Mouse (Mus musculus): ENCODE measurements around the gene Mef2b. TPM values are rescaled to one million over a fixed set of nuclear protein-coding genes. Genes with fewer than 3 reads are reported as not detected.

The Mef2b gene
- total RNA-seq, 2 experiments from 2014 or later: 0.59 TPM; not detected in 1

DNA sequence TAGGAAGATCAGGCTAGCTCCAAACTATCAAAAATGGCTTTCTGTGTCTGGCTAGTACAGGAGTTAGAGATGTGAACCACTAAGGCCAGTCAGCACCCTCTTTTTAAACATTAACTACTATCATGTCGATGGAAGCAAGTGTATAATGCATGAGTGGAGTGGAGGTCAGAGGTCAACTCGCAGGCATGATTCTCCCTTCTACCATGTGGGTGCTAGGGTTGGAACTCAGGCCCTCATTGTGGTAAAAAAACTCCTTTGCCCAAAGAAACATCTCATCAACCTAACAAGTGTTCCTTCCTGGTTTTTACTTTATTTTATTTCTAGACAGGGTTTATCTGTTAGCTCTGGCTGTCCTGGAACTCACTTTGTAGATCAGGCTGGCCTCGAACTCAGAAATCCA, 31.2 kb downstream of the Mef2b start:
- intact Hi-C loops (cut with DNase I): no loop called here
- DNase-seq (ENCODE audit: extremely low spot score in 1 of 2, low spot score in 2 of 2): no peak

DNA sequence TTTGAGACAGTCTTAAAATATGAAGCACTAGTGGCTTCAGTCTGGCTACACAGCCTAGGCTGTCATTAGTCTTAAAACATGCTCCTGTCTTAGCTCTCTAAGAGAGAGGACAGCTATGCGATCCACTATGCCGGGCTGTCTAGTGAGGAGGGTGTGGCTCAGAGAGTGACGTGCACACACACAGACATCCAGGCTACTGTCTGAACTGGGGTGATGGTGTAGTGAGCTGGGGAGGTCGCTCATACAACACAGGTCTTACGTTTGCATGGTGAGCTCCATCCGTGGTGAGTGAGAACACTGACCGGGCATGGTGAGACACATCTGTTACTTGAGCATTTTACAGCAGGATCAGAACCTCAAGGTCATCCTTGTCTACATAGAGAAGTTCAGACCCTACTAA, 31.7 kb downstream of the Mef2b start:
- intact Hi-C loops (cut with DNase I): no loop called here
- DNase-seq (ENCODE audit: extremely low spot score in 1 of 2, low spot score in 2 of 2): no peak

DNA sequence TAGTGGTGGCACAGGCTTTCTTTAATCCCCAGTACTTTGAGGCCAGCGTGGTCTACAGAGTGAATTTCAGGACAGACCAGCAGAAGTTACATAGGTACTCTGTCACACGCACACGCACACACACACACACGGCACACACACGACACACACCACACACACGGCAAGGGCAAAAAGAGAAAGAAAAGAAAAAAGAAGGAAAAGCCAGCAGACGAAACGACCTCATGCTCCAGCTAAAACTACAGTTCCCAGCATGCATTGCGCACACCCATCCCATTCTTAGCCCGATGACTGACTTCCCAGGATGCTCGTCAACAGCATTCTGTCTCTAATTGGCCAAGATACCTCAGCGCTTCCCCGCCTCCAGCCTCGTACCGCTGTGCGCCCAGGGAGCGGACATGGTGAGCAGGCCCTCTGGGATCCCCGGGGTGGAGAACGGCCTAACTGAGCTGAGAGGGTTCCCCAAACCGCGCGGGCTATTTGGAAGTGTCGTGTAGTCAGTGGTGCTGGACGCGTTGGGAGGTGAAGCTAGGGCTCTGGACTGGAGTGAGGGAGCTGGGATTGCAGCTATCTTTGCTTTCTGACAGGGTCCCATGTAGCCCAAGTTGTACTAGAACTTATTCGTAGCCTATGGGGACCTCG, 32.7 kb downstream of the Mef2b start, which contains the start of gene Tmem161a:
TSS of gene Tmem161a (plus strand) at position 314 of the 639 bp plus-strand sequence.
- intact Hi-C loops (cut with DNase I): no loop called here

DNA sequence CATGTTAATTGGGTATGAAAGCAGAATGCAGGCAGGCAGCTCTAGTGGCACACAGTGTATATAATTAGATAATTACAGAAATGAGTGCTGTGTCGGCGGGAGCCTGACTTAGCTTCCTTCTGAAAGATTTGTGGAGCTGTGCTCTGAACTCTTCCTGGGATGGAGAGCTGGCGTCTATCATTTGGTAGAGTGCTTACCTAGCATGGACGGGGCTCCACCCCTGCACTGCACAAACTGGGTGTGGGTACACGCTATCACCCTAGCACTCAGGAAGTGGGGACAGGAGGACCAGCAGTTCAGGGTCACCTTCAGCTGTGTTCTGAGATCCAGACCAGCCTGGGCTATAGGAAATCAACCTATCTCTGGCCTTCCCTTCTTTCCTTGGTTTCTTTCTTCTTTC, 33.8 kb downstream of the Mef2b start:
- intact Hi-C loops (cut with DNase I): no loop called here
- no peak for DNase-seq (ENCODE audit: extremely low spot score in 1 of 2, low spot score in 2 of 2)

More for the DNA sequence above, 32.7 kb downstream of the Mef2b start, which contains the start of gene Tmem161a:
- peak; percentile 93 to 94 for DNase-seq (ENCODE audit: extremely low spot score in 1 of 2, low spot score in 2 of 2)

DNA sequence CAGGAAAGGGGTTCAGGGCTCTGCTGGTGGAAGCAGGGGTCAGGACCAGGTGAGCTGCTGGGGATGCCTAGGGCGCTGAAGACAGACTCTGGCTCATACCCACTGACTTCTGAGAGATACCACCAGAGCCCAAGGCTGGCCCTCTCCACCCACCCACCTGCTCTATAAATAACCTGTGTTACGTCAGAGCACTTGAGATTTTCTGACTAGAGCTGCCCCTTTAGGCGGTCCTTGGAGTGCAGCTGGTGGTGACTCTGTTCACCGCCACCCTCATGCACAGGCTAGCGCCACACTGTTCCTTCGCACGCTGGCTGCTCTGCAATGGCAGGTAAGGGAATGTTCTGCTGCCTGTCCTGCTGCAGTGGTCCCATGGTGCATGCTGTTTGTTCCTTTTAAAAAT, 34.6 kb downstream of the Mef2b start:
- DNase-seq (ENCODE audit: extremely low spot score in 1 of 2, low spot score in 2 of 2): no peak
- intact Hi-C loops (cut with DNase I): no loop called here

DNA sequence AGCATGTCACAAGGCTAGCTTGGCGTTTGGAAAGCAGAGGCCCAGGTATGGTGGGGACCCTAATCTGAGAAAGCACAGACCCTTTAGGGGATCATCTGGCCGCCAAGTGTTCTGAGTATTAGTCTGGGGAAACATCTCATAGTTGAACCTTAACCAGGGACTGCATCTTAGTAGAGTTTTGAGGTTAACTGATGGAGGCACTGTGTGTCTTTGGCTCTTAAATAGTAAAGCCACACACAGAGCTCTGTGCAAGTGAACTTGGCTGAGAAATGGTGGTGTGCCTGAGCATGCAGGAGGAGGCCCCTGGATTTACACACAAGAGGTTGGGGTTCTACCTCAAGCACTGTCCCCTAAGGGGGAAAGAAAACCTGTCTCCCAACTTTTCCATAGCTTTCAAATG, 38.7 kb downstream of the Mef2b start:
- intact Hi-C loops (cut with DNase I): no loop called here
- no peak for DNase-seq (ENCODE audit: extremely low spot score in 1 of 2, low spot score in 2 of 2)

DNA sequence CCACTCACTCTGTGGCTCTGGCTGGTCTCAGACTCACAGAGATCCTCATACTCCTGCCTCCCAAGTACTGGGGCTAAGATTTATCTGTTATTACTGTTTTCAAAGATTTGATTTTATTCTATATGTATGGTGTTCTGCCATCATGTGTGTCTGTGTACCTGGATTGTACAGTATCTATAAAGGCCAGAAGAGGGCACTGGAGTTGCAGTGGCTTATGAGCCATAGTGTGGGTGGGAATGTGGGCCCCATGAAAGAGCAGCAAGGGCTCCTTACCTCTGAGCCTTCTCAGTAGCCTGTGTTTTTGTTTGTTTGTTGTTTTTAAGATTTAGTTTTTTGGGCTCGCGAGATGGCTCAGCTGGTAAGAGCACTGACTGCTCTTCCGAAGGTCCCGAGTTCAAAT, 39.6 kb downstream of the Mef2b start:
- intact Hi-C loops (cut with DNase I): no loop called here
- DNase-seq (ENCODE audit: extremely low spot score in 1 of 2, low spot score in 2 of 2): no peak

DNA sequence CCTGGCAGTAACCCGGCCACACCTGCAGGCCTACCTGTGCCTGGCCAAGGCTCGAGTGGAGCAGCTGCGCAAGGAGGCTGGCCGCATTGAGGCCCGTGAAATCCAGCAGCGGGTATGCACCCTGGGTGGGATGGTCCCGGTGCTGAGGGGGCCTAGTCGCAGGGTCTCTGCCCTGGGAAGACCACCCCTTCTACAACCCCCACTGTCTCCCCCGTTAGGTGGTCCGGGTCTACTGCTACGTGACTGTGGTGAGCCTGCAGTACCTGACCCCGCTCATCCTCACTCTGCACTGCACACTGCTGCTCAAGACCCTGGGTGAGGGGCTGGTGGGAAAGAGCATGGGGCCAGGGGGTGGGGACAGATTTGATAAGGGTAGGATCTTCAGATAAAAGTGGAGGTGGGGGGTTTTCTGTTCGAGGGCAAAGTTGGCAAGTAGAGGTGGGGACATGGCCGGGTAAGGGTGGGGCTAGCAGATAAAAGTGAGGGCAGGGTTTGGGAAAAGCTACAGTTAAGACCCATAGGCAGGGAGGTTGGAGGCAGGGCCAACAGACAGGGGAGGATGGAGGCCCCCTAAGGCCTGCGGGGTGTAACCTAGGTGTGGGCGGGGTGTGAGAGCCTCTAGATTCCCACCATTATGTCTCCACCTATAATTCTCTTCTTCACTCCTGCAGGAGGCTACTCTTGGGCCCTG, 41.8 kb downstream of the Mef2b start:
- DNase-seq (ENCODE audit: extremely low spot score in 1 of 2, low spot score in 2 of 2): no peak
- intact Hi-C loops (cut with DNase I): no loop called here

DNA sequence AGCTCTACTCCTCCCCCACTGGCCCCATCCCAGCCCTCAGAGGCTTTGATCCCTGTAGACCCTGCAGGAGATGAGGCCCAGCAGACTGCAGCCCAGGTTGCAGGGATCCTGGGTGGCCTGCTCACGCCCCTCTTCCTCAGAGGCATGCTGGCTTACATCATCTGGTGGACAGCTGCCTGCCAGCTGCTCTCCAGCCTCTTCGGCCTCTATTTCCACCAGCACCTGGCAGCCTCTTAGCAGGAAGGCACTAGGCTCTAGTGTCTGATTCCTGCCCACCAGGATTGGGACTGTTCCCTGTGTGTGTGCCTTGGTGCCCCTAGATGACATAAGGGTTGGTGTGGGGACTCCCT, 42.4 kb downstream of the Mef2b start:
- intact Hi-C loops (cut with DNase I): no loop called here
- DNase-seq (ENCODE audit: extremely low spot score in 1 of 2, low spot score in 2 of 2): no peak

DNA sequence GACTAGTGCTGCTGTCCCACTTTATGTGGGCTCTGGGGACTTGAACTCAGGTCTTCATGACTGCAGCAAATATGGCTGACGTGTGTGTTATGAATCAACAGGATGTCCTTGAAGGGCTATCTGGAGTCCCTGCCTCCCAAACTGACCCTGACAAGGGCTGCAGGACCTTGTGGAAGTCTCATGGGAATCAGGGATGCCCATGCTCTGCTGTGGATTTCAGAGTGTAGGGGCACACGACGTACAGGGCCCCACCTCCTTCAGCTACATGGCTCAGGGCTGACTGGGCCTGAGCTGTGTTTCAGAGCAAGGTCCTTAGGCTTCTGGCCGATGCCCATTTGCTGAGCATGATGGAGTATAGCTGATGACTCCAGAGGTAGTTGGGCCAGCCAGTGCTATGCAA, 43.7 kb downstream of the Mef2b start:
- DNase-seq (ENCODE audit: extremely low spot score in 1 of 2, low spot score in 2 of 2): no peak
- intact Hi-C loops (cut with DNase I): no loop called here

DNA sequence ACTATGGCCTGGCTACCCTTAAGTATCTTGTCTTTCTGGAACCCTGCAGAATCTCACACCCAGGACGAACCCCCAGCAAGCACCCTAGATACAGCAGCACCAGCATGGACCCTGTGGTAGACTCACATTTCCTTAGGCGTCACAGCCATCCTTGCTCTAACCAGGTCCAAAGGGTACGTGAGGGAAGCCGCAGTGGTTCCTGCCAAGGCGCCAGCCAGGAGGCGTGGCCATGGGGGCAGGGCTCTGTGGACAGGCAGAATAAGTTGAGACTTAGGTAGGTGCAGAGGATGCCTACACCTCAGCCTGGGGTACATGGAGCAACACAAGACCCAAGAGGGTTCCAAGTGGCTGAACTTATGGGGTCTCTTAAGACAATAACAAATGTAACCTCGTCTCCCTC, 49.2 kb downstream of the Mef2b start:
- DNase-seq (ENCODE audit: extremely low spot score in 1 of 2, low spot score in 2 of 2): no peak
- intact Hi-C loops (cut with DNase I): no loop called here

DNA sequence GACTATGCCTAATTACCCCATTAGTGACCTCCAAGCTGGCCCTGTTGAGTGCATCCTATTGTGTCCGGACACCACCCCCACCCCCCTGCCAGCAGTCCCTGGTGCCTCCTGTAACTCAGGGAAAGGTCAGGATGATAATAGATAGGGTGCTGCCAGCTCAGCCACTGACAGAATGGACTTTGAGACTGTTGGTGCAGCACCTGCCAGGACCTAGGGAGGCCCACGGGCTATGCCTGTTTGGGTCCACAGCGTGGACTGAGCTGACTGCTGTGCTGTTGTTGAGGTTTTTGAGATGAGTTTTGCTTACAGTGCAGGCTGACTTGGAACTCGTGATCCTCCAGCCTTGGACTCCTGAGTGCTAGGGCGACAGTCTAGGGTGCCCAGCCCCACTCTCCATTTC, 53.7 kb downstream of the Mef2b start:
- intact Hi-C loops (cut with DNase I): no loop called here
- no peak for DNase-seq (ENCODE audit: extremely low spot score in 1 of 2, low spot score in 2 of 2)

DNA sequence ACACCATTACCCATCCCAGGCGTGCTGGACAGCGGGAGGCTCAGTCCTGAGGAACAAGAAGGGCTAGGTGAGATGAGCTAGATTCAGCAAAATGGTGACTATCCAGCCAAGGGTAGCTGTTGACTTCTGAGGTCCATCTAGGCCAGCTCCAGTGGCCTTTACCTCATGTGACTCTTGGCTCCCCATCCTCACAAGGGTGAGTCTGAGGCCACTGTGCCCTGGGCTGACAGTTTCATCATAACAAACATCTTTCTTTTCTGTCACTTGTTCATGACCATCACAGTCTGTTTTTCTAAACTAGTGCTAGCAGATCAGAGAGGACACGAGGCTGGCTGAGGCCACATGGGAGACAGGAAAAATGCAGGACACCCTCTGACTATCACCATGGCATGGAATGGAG, 54.7 kb downstream of the Mef2b start:
- DNase-seq (ENCODE audit: extremely low spot score in 1 of 2, low spot score in 2 of 2): no peak
- intact Hi-C loops (cut with DNase I): no loop called here

DNA sequence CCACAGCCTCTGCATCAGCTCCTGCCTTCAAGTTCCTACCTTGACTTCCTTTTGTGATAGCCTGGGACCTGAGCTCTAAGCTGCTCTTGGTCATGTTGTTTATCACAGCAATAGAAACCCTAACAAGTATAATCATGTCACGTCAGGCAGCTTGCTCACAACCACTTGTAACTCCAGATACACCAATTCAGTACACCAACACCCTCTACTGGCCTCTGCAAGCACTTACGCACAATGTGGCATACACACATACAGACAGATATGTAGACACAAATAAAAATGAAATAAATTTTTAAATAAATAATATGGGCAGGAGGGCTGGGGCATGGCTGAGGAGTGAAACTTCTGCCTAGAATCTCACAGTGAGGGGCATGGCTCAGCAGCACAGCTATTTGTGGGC, 56.3 kb downstream of the Mef2b start:
- no peak for DNase-seq (ENCODE audit: extremely low spot score in 1 of 2, low spot score in 2 of 2)
- intact Hi-C loops (cut with DNase I): no loop called here

DNA sequence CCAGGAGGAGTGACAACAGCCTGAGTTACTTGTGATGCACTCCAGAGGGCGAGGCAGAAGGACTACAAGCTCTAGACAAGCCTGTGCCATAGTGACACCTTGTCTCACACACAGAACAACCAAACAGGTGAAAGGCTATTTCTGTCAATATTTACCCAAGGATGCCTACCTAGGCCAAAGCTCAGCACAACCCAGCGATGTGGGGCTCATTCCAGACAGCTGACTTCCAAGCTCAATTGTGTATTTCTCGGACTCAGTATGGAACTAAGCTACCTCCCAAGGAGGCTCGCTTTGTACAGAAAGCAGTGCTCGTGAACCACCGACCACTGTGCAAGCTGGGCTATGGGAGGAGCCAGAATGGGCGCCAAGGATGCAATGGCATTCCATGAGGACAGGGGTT, 58.1 kb downstream of the Mef2b start:
- intact Hi-C loops (cut with DNase I): no loop called here
- DNase-seq (ENCODE audit: extremely low spot score in 1 of 2, low spot score in 2 of 2): no peak

DNA sequence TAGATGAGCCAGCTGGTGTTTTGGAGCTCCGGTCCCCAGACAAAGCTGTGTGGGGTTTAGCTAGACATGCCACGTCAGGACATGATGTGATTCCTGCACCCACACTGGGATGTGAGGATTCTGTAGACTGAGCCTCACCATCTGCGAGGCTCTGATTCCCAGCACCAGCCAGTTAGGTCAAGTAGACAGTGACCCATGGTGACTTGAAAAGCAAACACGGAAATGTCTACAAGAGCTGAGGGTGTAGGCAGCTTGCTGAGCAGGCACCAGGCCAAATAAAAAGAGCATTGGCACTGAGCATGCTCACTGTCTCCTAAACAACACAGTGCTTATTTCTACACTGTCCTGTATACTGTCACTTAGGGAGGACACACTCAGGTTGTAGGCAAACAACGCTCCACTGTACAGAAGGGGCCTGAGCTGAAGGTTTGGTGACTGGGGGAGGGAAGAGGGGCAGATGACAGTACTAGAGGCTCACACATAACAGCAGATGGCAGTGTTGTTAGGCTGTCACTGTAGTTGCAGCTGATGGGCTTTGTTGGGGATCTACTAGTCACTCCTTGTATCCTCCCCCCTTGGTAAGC, 60.7 kb downstream of the Mef2b start:
- no peak for DNase-seq (ENCODE audit: extremely low spot score in 1 of 2, low spot score in 2 of 2)
- intact Hi-C loops (cut with DNase I): no loop called here

DNA sequence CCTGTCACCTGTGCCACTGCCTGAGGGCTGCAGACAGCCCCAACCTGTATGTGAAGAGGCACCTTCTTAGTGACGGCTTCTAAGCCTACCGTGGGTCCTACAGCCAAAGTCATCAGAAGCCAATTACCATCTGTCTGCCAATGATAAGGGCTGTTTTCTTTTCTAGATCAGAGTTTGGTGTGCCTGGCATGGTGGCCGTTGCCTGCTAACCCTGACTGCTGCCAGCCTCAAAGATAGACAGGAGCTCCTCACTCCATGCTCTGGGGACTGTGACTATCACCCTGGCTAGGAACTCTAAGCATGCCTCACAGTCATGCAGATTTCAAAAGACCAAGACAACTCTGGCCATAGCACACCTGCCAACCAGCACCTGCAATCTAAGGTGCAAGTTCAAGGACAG, 61.9 kb downstream of the Mef2b start:
- intact Hi-C loops (cut with DNase I): no loop called here
- no peak for DNase-seq (ENCODE audit: extremely low spot score in 1 of 2, low spot score in 2 of 2)

DNA sequence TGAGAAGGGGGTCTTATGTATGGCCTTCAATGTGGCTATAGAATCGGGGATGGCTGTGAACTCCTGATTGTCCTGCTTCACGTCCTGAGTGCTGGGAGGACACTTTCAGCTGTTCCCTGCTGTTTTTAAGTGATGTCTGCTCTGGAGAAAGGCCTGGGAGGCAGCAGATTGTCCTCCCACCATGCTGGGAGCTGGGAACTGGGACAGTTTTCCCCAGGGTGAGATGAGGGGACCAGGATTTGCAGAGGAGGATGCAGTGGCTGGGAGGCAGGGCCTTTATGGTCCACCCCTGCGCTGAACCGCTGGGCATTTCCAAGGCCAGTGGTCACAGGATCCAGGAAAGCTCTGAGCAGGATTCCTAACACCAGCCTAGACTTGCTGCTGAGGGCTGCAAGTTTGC, 63.6 kb downstream of the Mef2b start:
- peak in 1 of 2 experiments; percentile 22 for DNase-seq (ENCODE audit: extremely low spot score in 1 of 2, low spot score in 2 of 2)
- intact Hi-C loops (cut with DNase I): no loop called here

DNA sequence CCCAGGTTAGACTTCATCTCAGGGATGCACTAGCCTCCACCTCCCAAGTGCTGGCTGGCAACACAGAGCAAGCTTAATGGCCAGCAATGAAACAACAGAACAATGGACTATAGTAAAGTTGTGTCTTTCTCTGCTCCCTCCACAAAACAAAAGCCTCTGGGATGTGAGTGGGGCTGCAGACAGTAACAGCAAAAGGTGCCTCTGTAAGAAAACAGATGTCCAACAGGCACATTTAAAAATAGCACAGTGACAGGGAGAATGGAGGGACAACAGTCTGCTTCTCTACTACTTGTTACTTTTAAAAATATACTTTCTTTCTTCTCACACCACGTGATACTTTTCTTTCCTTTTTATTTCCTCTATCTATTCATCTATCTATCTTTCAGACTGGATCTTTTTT, 65.2 kb downstream of the Mef2b start:
- no peak for DNase-seq (ENCODE audit: extremely low spot score in 1 of 2, low spot score in 2 of 2)
- intact Hi-C loops (cut with DNase I): no loop called here

DNA sequence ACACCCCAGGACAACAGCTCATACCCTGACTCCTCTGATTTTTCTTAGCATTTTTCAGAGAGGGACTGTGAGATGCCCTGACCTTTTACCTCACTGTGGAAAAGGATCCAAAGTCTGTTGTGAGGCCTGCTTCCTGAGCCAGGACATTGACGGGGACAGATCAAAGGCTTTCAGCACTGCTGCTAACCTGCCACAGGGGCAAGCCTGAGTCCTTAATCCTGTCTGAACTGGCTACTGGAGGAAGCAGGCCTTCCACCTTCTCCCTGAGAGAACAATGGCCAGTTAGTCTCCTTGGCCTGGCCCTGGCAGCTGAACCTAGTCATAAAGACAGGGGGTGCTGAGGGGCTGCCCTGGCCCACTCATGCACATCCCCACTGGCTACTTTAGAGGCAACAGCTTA, 68.6 kb downstream of the Mef2b start:
- DNase-seq (ENCODE audit: extremely low spot score in 1 of 2, low spot score in 2 of 2): peak in 1 of 2 experiments; percentile 64
- intact Hi-C loops (cut with DNase I): no loop called here

Data from left cerebral cortex, postnatal 10 days (tissue).